Mouse (Mus musculus): ENCODE data around the gene Gm20812. TPM values are rescaled to one million over a fixed set of nuclear protein-coding genes. Genes with fewer than 3 reads are reported as not detected.
"Not testable (repeated sequence)": the region's sequence is repeated elsewhere in the genome, so short reads cannot be mapped to it uniquely, and the experiment has no call there.

The Gm20812 gene
- total RNA-seq (2021): not detected
- not detected in 2 replicates for polyA plus RNA-seq (2012; rRNA removed)
- long read RNA-seq: 0 reads

- no CpG with 5 or more reads among the region's 3 CpGs for WGBS
- H3K4me3 ChIP-seq; H3K4me1 ChIP-seq (ENCODE audit: control insufficient read depth, insufficient read depth, low read length); intact Hi-C loops (cut with DNase I); H3K9ac ChIP-seq (ENCODE audit: low read depth, low read length); DNase-seq; H3K27me3 ChIP-seq (ENCODE audit: control insufficient read depth, insufficient read depth, low read length); H3K27ac ChIP-seq; H3K36me3 ChIP-seq (ENCODE audit: control insufficient read depth, insufficient read depth, low read length); H3K79me2 ChIP-seq (replicated peaks; ENCODE audit: control insufficient read depth, insufficient read depth, low read length): not testable (repeated sequence)
These were observed at the start of gene Gm20812 for GRCm38 (mm10) chrY:12381681-12382080. TSS of gene Gm20812 (plus strand) at chrY:12381981.

Other genes with a start within 250 kb of the Gm20812 start
- gene Gm29554, start 108.0 kb upstream of the Gm20812 start, total RNA-seq (2021): not detected
- gene Gm29554, start 108.0 kb upstream of the Gm20812 start, polyA plus RNA-seq (2012; rRNA removed): not detected in 2 replicates

All from heart, adult 2 months (tissue).